7 mouse cellular contexts compared by ENCODE assay signal in genomic region chr5:31241522-31242034, GRCm38 (mm10). TPM values are rescaled to one million over a fixed set of nuclear protein-coding genes. Genes with fewer than 3 reads are reported as not detected.
DNase-seq lines count a peak whose midpoint lies in the region; ATAC-seq and TF ChIP-seq lines count a peak whose summit lies in the region.

No protein-coding gene starts in this region.

- H3K27ac ChIP-seq in testis, adult 2 months (ENCODE audit: control insufficient read depth, insufficient read depth, low read depth, low read length): peak overlapping the region; percentile 89
- 0 out of 2 replicates have a peak overlapping the region, but pooled peaks have one; percentile 10 for H3K27ac ChIP-seq in forebrain, embryonic 11.5 days (ENCODE audit: low read depth, low read length)
- peak overlapping the region; percentile 94 for H3K27ac ChIP-seq in liver, embryonic 11.5 days (ENCODE audit: low read depth, low read length)

- ATAC-seq in forebrain, embryonic 11.5 days (replicated peaks; ENCODE audit: low FRiP score): no peak
- ATAC-seq in liver, embryonic 11.5 days (replicated peaks; ENCODE audit: low FRiP score): peak; percentile 39

- peak overlapping the region; percentile 88 for H3K4me3 ChIP-seq in testis, adult 2 months (ENCODE audit: control insufficient read depth, low read depth, low read length)
- peak overlapping the region; percentile 94 for H3K4me3 ChIP-seq in forebrain, embryonic 11.5 days (ENCODE audit: low read depth, low read length)
- peak overlapping the region; percentile 94 for H3K4me3 ChIP-seq in liver, embryonic 11.5 days (ENCODE audit: low read depth, low read length)

- TF ChIP-seq POLR2A in testis, adult 2 months (IDR thresholded peaks at IDR 0.05; ENCODE audit: control insufficient read depth, low read depth, low read length): no peak

- peak overlapping the region; percentile 94 for H3K9ac ChIP-seq in forebrain, embryonic 11.5 days (ENCODE audit: low read length)
- H3K9ac ChIP-seq in liver, embryonic 11.5 days (ENCODE audit: low read depth, low read length): peak overlapping the region; percentile 87

- peaks cover 13% of the 10 kb centered on the region for H3K4me1 ChIP-seq in testis, adult 2 months (ENCODE audit: control insufficient read depth, insufficient read depth, low read length)
- peaks cover 7% of the 10 kb centered on the region; the same call in 1 of the 2 replicates for H3K4me1 ChIP-seq in forebrain, embryonic 11.5 days (replicated peaks; ENCODE audit: control insufficient read depth, insufficient read depth, low read length)
- peaks cover 10% of the 10 kb centered on the region for H3K4me1 ChIP-seq in liver, embryonic 11.5 days (replicated peaks; ENCODE audit: control insufficient read depth, insufficient read depth, low read length)

- WGBS in forebrain, embryonic 11.5 days: under 1% methylated on average over 13 of the region's 13 CpGs
- WGBS in liver, embryonic 11.5 days: under 1% methylated on average over 13 of the region's 13 CpGs

- H3K27me3 ChIP-seq in testis, adult 2 months (ENCODE audit: control insufficient read depth, insufficient read depth, low read length): no peaks in the 10 kb centered on the region
- no peaks in the 10 kb centered on the region for H3K27me3 ChIP-seq in forebrain, embryonic 11.5 days (ENCODE audit: control insufficient read depth, insufficient read depth, low read length)
- H3K27me3 ChIP-seq in liver, embryonic 11.5 days (replicated peaks; ENCODE audit: control insufficient read depth, insufficient read depth, low read length): no peaks in the 10 kb centered on the region

- no peak for DNase-seq in testis, postnatal 14 days (ENCODE audit: low spot score)
- DNase-seq in forebrain, embryonic 11.5 days (ENCODE audit: low spot score): peak; percentile 60
- peak; percentile 42 for DNase-seq in liver, embryonic 11.5 days (ENCODE audit: low spot score)
- peak; percentile 51 for DNase-seq in testis, postnatal 10 days (ENCODE audit: low spot score)
- DNase-seq in adipocyte (ENCODE audit: low spot score): no peak
- no peak for DNase-seq in embryo, embryonic 9.5 days (ENCODE audit: extremely low spot score)

- H3K36me3 ChIP-seq in testis, adult 2 months (ENCODE audit: control insufficient read depth, insufficient read depth, low read length): peaks cover 1% of the 10 kb centered on the region; the same call in 1 of the 2 replicates
- peaks cover 10% of the 10 kb centered on the region; the same call in 1 of the 2 replicates for H3K36me3 ChIP-seq in forebrain, embryonic 11.5 days (ENCODE audit: control insufficient read depth, insufficient read depth, low read length)
- H3K36me3 ChIP-seq in liver, embryonic 11.5 days (ENCODE audit: control insufficient read depth, insufficient read depth, low read length): peaks cover 16% of the 10 kb centered on the region

- TF ChIP-seq CTCF in testis, adult 2 months (IDR thresholded peaks at IDR 0.05; ENCODE audit: control insufficient read depth, insufficient read depth, insufficient replicate concordance, low read depth, low read length): no peak

- H3K9me3 ChIP-seq in forebrain, embryonic 11.5 days (ENCODE audit: control insufficient read depth, low read length): no peaks in the 10 kb centered on the region
- H3K9me3 ChIP-seq in liver, embryonic 11.5 days (ENCODE audit: control insufficient read depth, low read length): no peaks in the 10 kb centered on the region

- peak overlapping the region; percentile 84 for H3K4me2 ChIP-seq in forebrain, embryonic 11.5 days (ENCODE audit: low read depth, low read length, severe bottlenecking)
- H3K4me2 ChIP-seq in liver, embryonic 11.5 days: peak overlapping the region; percentile 97

RNA-seq across cellular contexts. Expression of gene Gm9970, which starts 0.5 kb away (rescaled TPM):
- polyA plus RNA-seq in testis, adult 2 months (2012; rRNA removed): 86.1 and 103 TPM in 2 replicates
- 0.92 TPM in 1 of 2 replicates, not detected in the other for polyA plus RNA-seq in forebrain, embryonic 11.5 days (2014; fragmentation: Nextera tagmentation; extraction: Ambion mirVana)
- polyA plus RNA-seq in liver, embryonic 11.5 days (2014; fragmentation: Nextera tagmentation; extraction: Ambion mirVana): 0.36 TPM in 1 of 2 replicates, not detected in the other

RNA-seq across cellular contexts. Expression of gene Nrbp1, which starts 0.9 kb away (rescaled TPM):
- 62.5 and 64.2 TPM in 2 replicates for polyA plus RNA-seq in testis, adult 2 months (2012; rRNA removed)
- polyA plus RNA-seq in forebrain, embryonic 11.5 days (2014; fragmentation: Nextera tagmentation; extraction: Ambion mirVana): 145 and 155 TPM in 2 replicates
- polyA plus RNA-seq in liver, embryonic 11.5 days (2014; fragmentation: Nextera tagmentation; extraction: Ambion mirVana): 95.6 and 98.1 TPM in 2 replicates

RNA-seq across cellular contexts. Expression of gene Krtcap3, which starts 9.9 kb away (rescaled TPM):
- polyA plus RNA-seq in testis, adult 2 months (2012; rRNA removed): 20.9 and 23.1 TPM in 2 replicates
- 5.0 and 5.1 TPM in 2 replicates for polyA plus RNA-seq in forebrain, embryonic 11.5 days (2014; fragmentation: Nextera tagmentation; extraction: Ambion mirVana)
- polyA plus RNA-seq in liver, embryonic 11.5 days (2014; fragmentation: Nextera tagmentation; extraction: Ambion mirVana): 11.6 and 12.0 TPM in 2 replicates

RNA-seq across cellular contexts. Expression of gene Ppm1g, which starts 21.1 kb away (rescaled TPM):
- 392 and 429 TPM in 2 replicates for polyA plus RNA-seq in testis, adult 2 months (2012; rRNA removed)
- polyA plus RNA-seq in forebrain, embryonic 11.5 days (2014; fragmentation: Nextera tagmentation; extraction: Ambion mirVana): 177 and 193 TPM in 2 replicates
- 220 and 242 TPM in 2 replicates for polyA plus RNA-seq in liver, embryonic 11.5 days (2014; fragmentation: Nextera tagmentation; extraction: Ambion mirVana)

RNA-seq across cellular contexts. Expression of gene Zfp513, which starts 39.5 kb away (rescaled TPM):
- polyA plus RNA-seq in testis, adult 2 months (2012; rRNA removed): 53.2 and 60.0 TPM in 2 replicates
- polyA plus RNA-seq in forebrain, embryonic 11.5 days (2014; fragmentation: Nextera tagmentation; extraction: Ambion mirVana): 10.0 TPM in 2 replicates
- polyA plus RNA-seq in liver, embryonic 11.5 days (2014; fragmentation: Nextera tagmentation; extraction: Ambion mirVana): 4.7 and 6.2 TPM in 2 replicates

Comparison
In these comparisons a context has a peak if more than half of its experiments do, and no peak if none do; other contexts are left out.
1. DNase-seq: peak in forebrain, embryonic 11.5 days (single experiment), liver, embryonic 11.5 days (single experiment) and testis, postnatal 10 days (single experiment); none in testis, postnatal 14 days (single experiment), adipocyte (single experiment) and embryo, embryonic 9.5 days (single experiment).
2. H3K27ac ChIP-seq: peak in every context shown above with its lines; median percentile 94 in liver, embryonic 11.5 days; 89 in testis, adult 2 months; 10 in forebrain, embryonic 11.5 days.
3. RNA of gene Gm9970, which starts 0.5 kb away (polyA plus RNA-seq): 86.1 to 103 TPM in testis, adult 2 months; 0.92 TPM in forebrain, embryonic 11.5 days and 0.36 TPM in liver, embryonic 11.5 days; every median in the first group is over 10 times any median in the second.
4. Peak in every context shown above with its lines, with median percentiles within 50 percentile points of each other: H3K4me3 ChIP-seq.